Mouse (Mus musculus) forebrain, embryonic 15.5 days (tissue): ENCODE data around the gene Npr1. TPM values are rescaled to one million over a fixed set of nuclear protein-coding genes. Genes with fewer than 3 reads are reported as not detected.

Source experiments
- ATAC-seq: fragments of 200-750 bp; cut with Nextera tagmentation; replicated peaks from 2 replicates; pipeline ENCODE4 v1.8.0; 2017; ENCODE audit warnings: mild to moderate bottlenecking, moderate TSS enrichment, moderate library complexity
- H3K27ac ChIP-seq: fragments of 300-500 bp; sonication (generic); replicated peaks from 2 replicates; pipeline ENCODE4 v1.5.1; 2015; ENCODE audit warnings: mild to moderate bottlenecking, inconsistent platforms
- H3K27me3 ChIP-seq: fragments of 300-500 bp; sonication (generic); 2 replicates; pipeline ENCODE4 v1.6.1; 2015; ENCODE audit warnings: inconsistent platforms
- H3K36me3 ChIP-seq: fragments of 300-500 bp; sonication (generic); 2 replicates; pipeline ENCODE4 v1.6.1; 2015; ENCODE audit warnings: mild to moderate bottlenecking, inconsistent platforms
- H3K4me1 ChIP-seq: fragments of 300-500 bp; sonication (generic); 2 replicates; pipeline ENCODE4 v1.6.1; 2015; ENCODE audit warnings: inconsistent platforms
- H3K4me2 ChIP-seq: fragments of 300-500 bp; sonication (generic); replicated peaks from 2 replicates; pipeline ENCODE4 v1.6.1; 2015; ENCODE audit warnings: mild to moderate bottlenecking, inconsistent platforms
- H3K4me3 ChIP-seq: fragments of 300-500 bp; sonication (generic); 2 replicates; pipeline ENCODE4 v1.5.1; 2015; ENCODE audit warnings: mild to moderate bottlenecking, inconsistent platforms
- H3K9ac ChIP-seq: fragments of 300-500 bp; sonication (generic); replicated peaks from 2 replicates; pipeline ENCODE4 v1.6.1; 2015; ENCODE audit warnings: mild to moderate bottlenecking, inconsistent platforms
- H3K9me3 ChIP-seq: fragments of 300-500 bp; sonication (generic); 2 replicates; pipeline ENCODE4 v1.6.1; 2016; ENCODE audit warnings: inconsistent platforms
- whole genome bisulfite sequencing: fragments of 180-500 bp; shearing (Covaris S2); methylation state at CpG from one replicate; pipeline ENCODE4 v1.1.7; 2015; ENCODE audit warnings: mixed read lengths; 5-methylcytosine and 5-hydroxymethylcytosine counted together
- polyA plus RNA-seq: library from polyadenylated mRNA; unstranded; fragments of >200 nt; fragmentation: Nextera tagmentation; extraction: Ambion mirVana; gene quantifications from 2 replicates; pipeline ENCODE4 v1.2.1, GENCODE M21; 2015

Npr1 gene
- polyA plus RNA-seq, 1 experiment from 2014 or later: 1.6 TPM

GRCm38 (mm10) chr3:90472213-90472612 lies 6.5 kb upstream of the Npr1 start:
- WGBS: 28% methylated on average over 3 of the region's 3 CpGs
- H3K9ac ChIP-seq: no peak overlapping the region
- H3K27ac ChIP-seq: no peak overlapping the region
- H3K4me2 ChIP-seq: no peak overlapping the region
- H3K9me3 ChIP-seq: no peaks in the 10 kb centered on the region
- no peak overlapping the region for H3K4me3 ChIP-seq
- ATAC-seq: no peak
- H3K4me1 ChIP-seq: peaks cover 6% of the 10 kb centered on the region
- peaks cover 3% of the 10 kb centered on the region; the same call in 1 of the 2 replicates for H3K27me3 ChIP-seq
- H3K36me3 ChIP-seq: 0 out of 2 replicates have a peak, but pooled peaks cover under 1% of the 10 kb centered on the region

- 92% methylated on average over 10 of the region's 10 CpGs for WGBS
- H3K4me1 ChIP-seq: peaks cover 17% of the 10 kb centered on the region
- no peaks in the 10 kb centered on the region for H3K36me3 ChIP-seq
- H3K9me3 ChIP-seq: no peaks in the 10 kb centered on the region
- ATAC-seq: no peak
- peaks cover 37% of the 10 kb centered on the region for H3K27me3 ChIP-seq
- H3K9ac ChIP-seq: no peak overlapping the region
- no peak overlapping the region for H3K4me2 ChIP-seq
- no peak overlapping the region for H3K27ac ChIP-seq
- no peak overlapping the region for H3K4me3 ChIP-seq
Measured at GRCm38 (mm10) chr3:90467618-90468300, 2.1 kb upstream of the Npr1 start.

GRCm38 (mm10) chr3:90466311-90466766 lies 673 bp upstream of the Npr1 start:
- peaks cover 17% of the 10 kb centered on the region for H3K4me1 ChIP-seq
- no peaks in the 10 kb centered on the region for H3K9me3 ChIP-seq
- H3K36me3 ChIP-seq: no peaks in the 10 kb centered on the region
- peaks cover 46% of the 10 kb centered on the region for H3K27me3 ChIP-seq
- no peak overlapping the region for H3K27ac ChIP-seq
- peak; percentile 39 for ATAC-seq
- peak overlapping the region; percentile 98 for H3K4me2 ChIP-seq
- H3K4me3 ChIP-seq: peak overlapping the region; percentile 56
- 0% methylated on average over 15 of the region's 15 CpGs for WGBS
- H3K9ac ChIP-seq: peak overlapping the region; percentile 50

- ATAC-seq: peak; percentile 34
- H3K36me3 ChIP-seq: no peaks in the 10 kb centered on the region
- H3K27me3 ChIP-seq: peaks cover 46% of the 10 kb centered on the region
- peak overlapping the region; percentile 56 for H3K4me3 ChIP-seq
- H3K4me1 ChIP-seq: peaks cover 17% of the 10 kb centered on the region
- no peaks in the 10 kb centered on the region for H3K9me3 ChIP-seq
- peak overlapping the region; percentile 98 for H3K4me2 ChIP-seq
- H3K27ac ChIP-seq: no peak overlapping the region
- WGBS: under 1% methylated on average over 75 of the region's 75 CpGs
- peak overlapping the region; percentile 50; the same call in 1 of the 2 replicates for H3K9ac ChIP-seq
Measured at GRCm38 (mm10) chr3:90465081-90465685, 483 bp downstream of the Npr1 start.

GRCm38 (mm10) chr3:90464552-90465080 lies 1.1 kb downstream of the Npr1 start:
- Histone ChIP-seq H3K4me2 (peak overlapping the region; percentile 98), H3K27ac (no peak overlapping the region), H3K9ac (no peak overlapping the region), H3K4me3 (peak overlapping the region; percentile 56), H3K9me3 (no peaks in the 10 kb centered on the region), H3K27me3 (peaks cover 46% of the 10 kb centered on the region), H3K4me1 (peaks cover 17% of the 10 kb centered on the region), H3K36me3 (no peaks in the 10 kb centered on the region)
- 14% methylated on average over 37 of the region's 37 CpGs for WGBS
- no peak; the same call in 1 of the 2 replicates for ATAC-seq

GRCm38 (mm10) chr3:90462579-90462978 lies 3.1 kb downstream of the Npr1 start:
- Histone ChIP-seq H3K4me3 (no peak overlapping the region), H3K9me3 (no peaks in the 10 kb centered on the region), H3K36me3 (no peaks in the 10 kb centered on the region), H3K27me3 (peaks cover 43% of the 10 kb centered on the region), H3K4me1 (peaks cover 17% of the 10 kb centered on the region), H3K27ac (no peak overlapping the region), H3K4me2 (no peak overlapping the region), H3K9ac (no peak overlapping the region)
- no peak for ATAC-seq
- WGBS: 26% methylated on average over 7 of the region's 7 CpGs

- Histone ChIP-seq H3K9me3 (no peaks in the 10 kb centered on the region), H3K27me3 (peaks cover 43% of the 10 kb centered on the region), H3K4me3 (no peak overlapping the region), H3K4me2 (no peak overlapping the region), H3K4me1 (peaks cover 17% of the 10 kb centered on the region), H3K27ac (no peak overlapping the region), H3K36me3 (no peaks in the 10 kb centered on the region), H3K9ac (no peak overlapping the region)
- no peak for ATAC-seq
- 88% methylated on average over 3 of the region's 3 CpGs for WGBS
Measured at GRCm38 (mm10) chr3:90461935-90462334, 3.7 kb downstream of the Npr1 start.

- 78% methylated on average over 5 of the region's 5 CpGs for WGBS
Measured at GRCm38 (mm10) chr3:90460315-90460714, 5.4 kb downstream of the Npr1 start.

GRCm38 (mm10) chr3:90459727-90460126 lies 5.9 kb downstream of the Npr1 start:
- no peak overlapping the region for H3K9ac ChIP-seq
- no peak overlapping the region for H3K4me3 ChIP-seq
- no peak for ATAC-seq
- no peak overlapping the region for H3K4me2 ChIP-seq
- H3K36me3 ChIP-seq: no peaks in the 10 kb centered on the region
- no peaks in the 10 kb centered on the region for H3K9me3 ChIP-seq
- WGBS: 78% methylated on average over 9 of the region's 9 CpGs
- H3K27me3 ChIP-seq: peaks cover 27% of the 10 kb centered on the region
- H3K27ac ChIP-seq: no peak overlapping the region
- no peaks in the 10 kb centered on the region for H3K4me1 ChIP-seq

More at GRCm38 (mm10) chr3:90460315-90460714, 5.4 kb downstream of the Npr1 start:
- Histone ChIP-seq H3K9ac (no peak overlapping the region), H3K4me1 (peaks cover 5% of the 10 kb centered on the region), H3K27me3 (peaks cover 32% of the 10 kb centered on the region), H3K27ac (no peak overlapping the region), H3K4me2 (no peak overlapping the region), H3K9me3 (no peaks in the 10 kb centered on the region), H3K36me3 (no peaks in the 10 kb centered on the region), H3K4me3 (no peak overlapping the region)
- no peak for ATAC-seq

DNA sequence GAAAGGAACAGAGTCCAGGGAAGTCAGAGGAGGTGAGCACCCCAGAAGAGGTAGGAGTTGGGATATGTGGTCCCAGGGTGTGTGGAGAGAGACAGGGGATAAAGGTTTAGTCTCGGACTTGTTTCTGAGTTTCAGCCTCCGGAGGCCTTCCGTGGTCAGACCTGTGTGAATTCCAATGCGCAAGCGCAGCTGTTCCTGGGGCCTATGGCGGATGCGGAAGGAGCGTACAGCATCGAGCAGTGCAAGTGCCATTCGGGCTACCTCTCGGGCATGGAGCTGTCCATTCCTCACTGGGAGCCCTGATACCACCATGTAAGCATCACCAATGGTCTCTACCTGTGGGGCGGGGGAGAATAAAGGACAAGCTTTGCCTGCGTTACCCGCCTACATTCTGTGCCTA lies 10.7 kb downstream of the Npr1 start:
- no peak overlapping the region for H3K4me2 ChIP-seq
- no peaks in the 10 kb centered on the region for H3K36me3 ChIP-seq
- no peak for ATAC-seq
- H3K4me3 ChIP-seq: no peak overlapping the region
- no peaks in the 10 kb centered on the region for H3K9me3 ChIP-seq
- H3K4me1 ChIP-seq: no peaks in the 10 kb centered on the region
- no peak overlapping the region for H3K27ac ChIP-seq
- WGBS: 90% methylated on average over 14 of the region's 14 CpGs
- H3K27me3 ChIP-seq: no peaks in the 10 kb centered on the region
- H3K9ac ChIP-seq: no peak overlapping the region

- Histone ChIP-seq H3K27me3 (no peaks in the 10 kb centered on the region), H3K4me2 (no peak overlapping the region), H3K36me3 (no peaks in the 10 kb centered on the region), H3K9ac (no peak overlapping the region), H3K27ac (no peak overlapping the region), H3K4me1 (peaks cover 7% of the 10 kb centered on the region), H3K9me3 (no peaks in the 10 kb centered on the region), H3K4me3 (no peak overlapping the region)
- no peak for ATAC-seq
- 65% methylated on average over 10 of the region's 10 CpGs for WGBS
Measured at GRCm38 (mm10) chr3:90451396-90452095, 14.1 kb downstream of the Npr1 start.

- no peak overlapping the region for H3K4me3 ChIP-seq
- H3K9me3 ChIP-seq: no peaks in the 10 kb centered on the region
- no peaks in the 10 kb centered on the region for H3K36me3 ChIP-seq
- no peak for ATAC-seq
- H3K27me3 ChIP-seq: no peaks in the 10 kb centered on the region
- no peak overlapping the region for H3K27ac ChIP-seq
- H3K4me1 ChIP-seq: peaks cover 12% of the 10 kb centered on the region
- H3K4me2 ChIP-seq: no peak overlapping the region
- WGBS: 39% methylated on average over 12 of the region's 12 CpGs
- H3K9ac ChIP-seq: no peak overlapping the region
Measured at GRCm38 (mm10) chr3:90450874-90451273, 14.8 kb downstream of the Npr1 start.
